Mouse (Mus musculus): ENCODE measurements at regions not wholly inside any gene's neighbourhood (a gene's known extent, or its start where the extent isn't known, plus 50 kb on each side); places are given as distances from the start of the nearest gene placed in this dataset.

- WGBS: 37% methylated on average over 19 of the region's 19 CpGs
- DNase-seq: no peak
- Histone ChIP-seq H3K4me3 (replicated peaks; ENCODE audit: extremely low read depth, low read depth, low read length) (no peak overlapping the region), H3K4me1 (ENCODE audit: control insufficient read depth, insufficient read depth, low read length) (peaks cover 2% of the 10 kb centered on the region; the same call in 1 of the 2 replicates)
- no peak for TF ChIP-seq POLR2A (IDR thresholded peaks at IDR 0.05; ENCODE audit: borderline replicate concordance, extremely low read depth, low read depth, low read length)
- no peak for TF ChIP-seq CTCF (IDR thresholded peaks at IDR 0.05; ENCODE audit: insufficient read depth, low read length)
These were observed 59.5 kb upstream of the Ctnnb1 start for GRCm38 (mm10) chr9:120869432-120870081.

DNA sequence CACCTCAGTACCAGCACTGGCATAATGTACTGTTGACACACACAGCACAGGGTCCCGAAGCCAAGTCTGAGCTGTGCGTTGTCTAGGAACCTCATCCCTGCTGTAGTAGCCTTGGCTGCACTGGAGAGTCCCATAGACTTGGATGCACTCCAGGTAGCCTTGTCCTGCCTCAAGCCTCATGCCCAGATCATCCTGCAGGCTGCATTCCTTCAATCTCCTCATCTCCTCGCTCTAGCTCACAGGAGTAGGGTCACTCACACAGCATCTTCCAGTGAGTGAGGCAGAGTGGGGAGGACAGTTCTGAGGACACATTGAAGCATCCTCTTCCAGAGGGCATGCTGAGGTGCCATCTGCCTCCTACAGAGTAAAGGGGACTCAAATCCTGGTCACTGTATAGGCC is 55.7 kb upstream of the Ctnnb1 start:
- no peaks in the 10 kb centered on the region for H3K4me1 ChIP-seq (ENCODE audit: control insufficient read depth, insufficient read depth, low read length)
- WGBS: 86% methylated on average over 3 of the region's 3 CpGs
- DNase-seq: no peak
- TF ChIP-seq POLR2A (IDR thresholded peaks at IDR 0.05; ENCODE audit: borderline replicate concordance, extremely low read depth, low read depth, low read length) (no peak), CTCF (IDR thresholded peaks at IDR 0.05; ENCODE audit: insufficient read depth, low read length) (no peak)
- no peak overlapping the region for H3K4me3 ChIP-seq (replicated peaks; ENCODE audit: extremely low read depth, low read depth, low read length)

DNA sequence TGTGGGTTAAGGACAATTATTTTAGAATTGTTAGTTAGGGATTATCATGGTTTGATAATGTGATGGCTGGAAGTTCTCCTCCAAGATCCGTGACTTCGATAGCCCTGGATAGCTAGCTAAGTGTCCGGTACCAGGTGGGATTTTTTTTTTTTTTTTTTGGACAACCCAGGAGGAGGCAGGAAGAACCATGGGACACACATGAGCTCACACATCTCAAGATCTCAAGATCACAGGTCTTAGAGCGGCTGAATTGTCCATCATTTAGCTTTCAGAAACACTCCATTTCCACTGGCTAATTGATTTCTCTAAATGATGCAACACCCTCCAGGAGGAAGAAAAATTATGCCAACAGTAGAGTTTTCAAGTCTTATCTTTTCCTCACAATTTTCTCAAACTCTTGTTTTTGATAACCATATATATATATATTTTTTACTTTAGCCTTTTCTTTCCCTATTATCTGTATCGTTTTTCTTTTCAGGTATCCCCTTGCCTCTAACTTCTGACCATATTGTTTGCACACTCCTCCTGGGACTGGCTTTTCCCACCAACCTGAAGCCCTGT is 54.5 kb upstream of the Ctnnb1 start:
- Histone ChIP-seq H3K4me3 (replicated peaks; ENCODE audit: extremely low read depth, low read depth, low read length) (no peak overlapping the region), H3K4me1 (ENCODE audit: control insufficient read depth, insufficient read depth, low read length) (no peaks in the 10 kb centered on the region)
- WGBS: 96% methylated on average over 5 of the region's 5 CpGs
- DNase-seq: no peak
- TF ChIP-seq POLR2A (IDR thresholded peaks at IDR 0.05; ENCODE audit: borderline replicate concordance, extremely low read depth, low read depth, low read length) (no peak), CTCF (IDR thresholded peaks at IDR 0.05; ENCODE audit: insufficient read depth, low read length) (no peak)

DNA sequence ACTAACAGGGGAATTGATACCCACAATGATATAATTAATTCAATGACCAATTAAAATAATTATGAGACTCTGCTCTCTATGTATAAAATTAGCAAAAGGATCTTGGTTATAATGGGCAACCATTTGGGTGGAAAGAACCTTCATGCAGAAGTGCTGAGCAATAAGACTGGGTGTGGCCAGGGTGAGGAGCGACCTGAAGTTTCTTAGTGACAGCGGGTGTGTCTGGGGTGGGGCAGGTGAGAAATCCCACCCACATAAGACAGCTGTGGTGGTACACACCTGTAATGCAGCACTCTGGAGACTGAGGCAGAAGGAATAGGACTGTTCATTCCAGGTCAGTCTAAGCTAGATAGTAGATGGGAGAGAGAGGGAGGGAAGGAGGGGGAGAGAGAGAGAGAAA is 51.9 kb upstream of the Ctnnb1 start:
- H3K4me1 ChIP-seq (ENCODE audit: control insufficient read depth, insufficient read depth, low read length): no peaks in the 10 kb centered on the region
- H3K4me3 ChIP-seq (replicated peaks; ENCODE audit: extremely low read depth, low read depth, low read length): no peak overlapping the region
- WGBS: 93% methylated on average over 2 of the region's 2 CpGs
- TF ChIP-seq CTCF (IDR thresholded peaks at IDR 0.05; ENCODE audit: insufficient read depth, low read length): no peak
- no peak for TF ChIP-seq POLR2A (IDR thresholded peaks at IDR 0.05; ENCODE audit: borderline replicate concordance, extremely low read depth, low read depth, low read length)
- no peak for DNase-seq
